Mouse (Mus musculus) heart, embryonic 12.5 days (tissue): ENCODE data around the gene Vgf. TPM values are rescaled to one million over a fixed set of nuclear protein-coding genes. Genes with fewer than 3 reads are reported as not detected.

Experiments
- ATAC-seq: fragments of 200-750 bp; cut with Nextera tagmentation; 2 replicates; pipeline ENCODE4 v1.8.0; 2017; ENCODE audit warnings: moderate TSS enrichment, moderate library complexity; ENCODE audit not compliant: insufficient number of reproducible peaks, low FRiP score
- H3K27ac ChIP-seq: fragments of 300-500 bp; sonication (generic); 2 replicates; pipeline ENCODE4 v1.5.1; 2016; ENCODE audit warnings: mild to moderate bottlenecking, moderate library complexity; ENCODE audit not compliant: poor library complexity, severe bottlenecking
- H3K27me3 ChIP-seq: fragments of 300-500 bp; sonication (generic); replicated peaks from 2 replicates; pipeline ENCODE4 v1.6.1; 2016; ENCODE audit warnings: mild to moderate bottlenecking, moderate library complexity
- H3K36me3 ChIP-seq: fragments of 300-500 bp; sonication (generic); 2 replicates; pipeline ENCODE4 v1.6.1; 2016; ENCODE audit warnings: mild to moderate bottlenecking, moderate library complexity
- H3K4me1 ChIP-seq: fragments of 300-500 bp; sonication (generic); replicated peaks from 2 replicates; pipeline ENCODE4 v1.6.1; 2016; ENCODE audit warnings: mild to moderate bottlenecking
- H3K4me2 ChIP-seq: fragments of 300-500 bp; sonication (generic); 2 replicates; pipeline ENCODE4 v1.6.1; 2016; ENCODE audit warnings: mild to moderate bottlenecking, moderate library complexity
- H3K4me3 ChIP-seq: fragments of 300-500 bp; sonication (generic); 2 replicates; pipeline ENCODE4 v1.5.1; 2016; ENCODE audit warnings: mild to moderate bottlenecking
- H3K9ac ChIP-seq: fragments of 300-500 bp; sonication (generic); 2 replicates; pipeline ENCODE4 v1.6.1; 2016; ENCODE audit warnings: mild to moderate bottlenecking, moderate library complexity
- H3K9me3 ChIP-seq: fragments of 300-500 bp; sonication (generic); replicated peaks from 2 replicates; pipeline ENCODE4 v1.6.1; 2016; ENCODE audit warnings: mild to moderate bottlenecking, moderate library complexity
- WGBS: fragments of 180-500 bp; shearing (Covaris S2); methylation state at CpG from one replicate; pipeline ENCODE4 v1.1.7; 2016; 5-methylcytosine and 5-hydroxymethylcytosine counted together
- polyA plus RNA-seq: library from polyadenylated mRNA; unstranded; fragments of >200 nt; fragmentation: Nextera tagmentation; extraction: Ambion mirVana; gene quantifications from 2 replicates; pipeline ENCODE4 v1.2.1, GENCODE M21; 2016

The Vgf gene
- polyA plus RNA-seq, 1 experiment from 2014 or later = not detected

DNA sequence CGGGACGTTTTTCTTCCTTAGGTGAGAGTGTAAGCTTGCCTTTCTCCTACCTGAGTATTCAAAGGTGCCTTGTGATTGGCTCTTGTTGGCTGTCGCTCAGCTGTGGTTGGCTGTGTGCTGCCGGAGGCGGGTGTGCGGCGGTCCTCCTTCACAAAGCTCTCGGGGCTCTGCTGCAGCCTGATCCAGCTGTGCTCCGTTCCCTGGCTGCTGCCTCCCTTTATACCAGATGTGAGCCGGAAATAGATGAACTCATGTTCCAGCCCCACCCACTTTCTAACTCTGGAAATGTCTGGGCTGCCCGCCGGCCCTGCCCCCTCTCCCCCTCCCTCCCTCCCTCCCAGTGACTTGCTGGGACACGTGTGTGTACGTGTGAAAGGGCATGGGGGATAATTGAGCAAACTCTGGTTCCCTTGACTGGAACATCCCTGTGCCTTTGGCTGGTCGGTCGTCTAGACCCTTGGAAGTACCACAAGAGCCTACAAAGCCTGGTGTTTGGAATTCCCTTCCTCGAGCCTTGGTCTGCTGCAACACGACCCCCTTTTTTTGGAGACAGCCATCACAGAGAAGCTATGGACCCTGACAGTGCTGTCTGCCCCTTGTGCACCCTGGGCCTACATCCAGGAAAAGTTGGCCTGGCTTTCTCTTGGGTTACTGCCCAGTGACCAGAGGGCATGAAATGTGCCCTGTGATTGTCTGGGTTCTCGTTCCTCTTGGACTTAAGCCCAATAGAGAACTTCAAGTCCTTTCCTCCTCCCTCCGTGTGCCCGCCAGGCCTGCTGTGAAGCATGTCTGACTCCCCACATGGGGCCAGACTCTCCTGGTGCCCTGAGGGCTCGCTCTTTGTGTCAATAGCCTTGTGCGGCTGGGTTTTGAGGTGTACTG is 46.1 kb downstream of the Vgf start, which contains the start of gene Serpine1:
TSS of gene Serpine1 (minus strand) at position 190 of the 882 bp plus-strand sequence.
- Histone ChIP-seq H3K4me2 (peak within 1 kb of the TSS; percentile 68), H3K9ac (peak within 1 kb of the TSS; percentile 10; the same call in 1 of the 2 replicates), H3K4me1 (peaks cover 47% of the 10 kb centered on the region)

DNA sequence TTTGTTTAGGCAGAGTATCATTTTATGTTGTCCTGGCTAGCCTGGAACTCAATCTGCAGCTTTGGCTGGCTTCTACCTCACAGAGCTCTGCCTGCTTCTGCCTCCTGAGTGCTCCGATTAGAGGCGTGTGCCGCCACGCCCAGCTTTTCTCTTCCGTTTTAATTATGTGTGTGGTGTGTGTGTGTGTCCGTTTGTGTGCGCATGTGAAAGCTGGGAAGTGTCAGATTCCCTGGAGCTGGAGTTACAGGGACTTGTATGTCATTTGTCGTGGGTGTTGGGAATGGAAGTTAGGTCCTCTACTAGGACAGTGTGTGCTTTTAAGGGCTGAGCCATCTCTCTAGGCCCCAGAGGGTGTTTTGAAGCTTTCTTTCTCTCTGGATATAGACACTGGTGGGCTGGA is 46.9 kb downstream of the Vgf start:
- no peak overlapping the region for H3K4me3 ChIP-seq
- ATAC-seq = no peak
- H3K9ac ChIP-seq = no peak overlapping the region
- H3K27me3 ChIP-seq = no peaks in the 10 kb centered on the region
- peaks cover 8% of the 10 kb centered on the region; the same call in 1 of the 2 replicates for H3K36me3 ChIP-seq
- no peaks in the 10 kb centered on the region for H3K9me3 ChIP-seq
- no peak overlapping the region for H3K4me2 ChIP-seq
- peaks cover 54% of the 10 kb centered on the region for H3K4me1 ChIP-seq
- 89% methylated on average over 8 of the region's 8 CpGs for WGBS
- no peak overlapping the region for H3K27ac ChIP-seq

More for the DNA sequence above, 46.1 kb downstream of the Vgf start, which contains the start of gene Serpine1:
- H3K27me3 ChIP-seq = no peaks in the 10 kb centered on the region
- H3K36me3 ChIP-seq = peaks cover 13% of the 10 kb centered on the region; the same call in 1 of the 2 replicates
- H3K4me3 ChIP-seq = peak within 1 kb of the TSS; percentile 37
- WGBS = 22% methylated on average over 23 of the region's 23 CpGs
- H3K9me3 ChIP-seq = no peaks in the 10 kb centered on the region
- peak; percentile 78 for ATAC-seq
- H3K27ac ChIP-seq = peak within 1 kb of the TSS; percentile 75

DNA sequence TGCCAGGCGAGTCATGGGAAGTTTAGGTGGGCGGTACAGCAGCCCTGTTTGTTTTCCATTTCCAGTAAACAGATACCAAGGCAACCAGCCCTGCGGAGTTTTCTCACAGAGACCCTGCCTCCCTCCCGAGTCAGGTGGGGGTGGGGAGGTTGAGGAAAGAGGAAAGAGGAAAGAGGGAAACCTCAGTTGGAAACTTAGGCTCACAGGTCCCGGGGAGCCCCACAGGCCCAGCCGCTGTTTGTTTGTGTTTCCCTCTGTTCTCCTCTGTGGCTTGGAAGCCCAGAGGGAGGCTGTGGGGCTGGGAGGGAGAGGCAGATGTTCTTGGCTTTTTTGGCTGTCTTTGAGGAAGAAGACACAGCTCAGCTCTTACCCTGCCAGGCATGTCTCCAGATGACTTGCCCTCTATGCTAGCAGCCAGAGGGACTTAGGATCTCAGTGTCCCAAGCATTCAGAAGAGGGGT is 48.0 kb downstream of the Vgf start:
- Histone ChIP-seq H3K27me3 (no peaks in the 10 kb centered on the region), H3K9ac (no peak overlapping the region), H3K27ac (no peak overlapping the region), H3K4me3 (no peak overlapping the region), H3K4me2 (no peak overlapping the region), H3K36me3 (peaks cover 3% of the 10 kb centered on the region; the same call in 1 of the 2 replicates), H3K9me3 (no peaks in the 10 kb centered on the region), H3K4me1 (peaks cover 65% of the 10 kb centered on the region)
- WGBS = 34% methylated on average over 6 of the region's 6 CpGs
- no peak for ATAC-seq

GRCm38 (mm10) chr5:137075726-137076125 is 49.5 kb downstream of the Vgf start:
- no peaks in the 10 kb centered on the region for H3K9me3 ChIP-seq
- H3K4me2 ChIP-seq = peak overlapping the region; percentile 3; the same call in 1 of the 2 replicates
- WGBS = 35% methylated on average over 6 of the region's 6 CpGs
- peak overlapping the region; percentile 17; the same call in 1 of the 2 replicates for H3K9ac ChIP-seq
- no peak for ATAC-seq
- H3K36me3 ChIP-seq = no peaks in the 10 kb centered on the region
- no peak overlapping the region for H3K4me3 ChIP-seq
- peak overlapping the region; percentile 94 for H3K27ac ChIP-seq
- H3K27me3 ChIP-seq = no peaks in the 10 kb centered on the region
- H3K4me1 ChIP-seq = peaks cover 73% of the 10 kb centered on the region

DNA sequence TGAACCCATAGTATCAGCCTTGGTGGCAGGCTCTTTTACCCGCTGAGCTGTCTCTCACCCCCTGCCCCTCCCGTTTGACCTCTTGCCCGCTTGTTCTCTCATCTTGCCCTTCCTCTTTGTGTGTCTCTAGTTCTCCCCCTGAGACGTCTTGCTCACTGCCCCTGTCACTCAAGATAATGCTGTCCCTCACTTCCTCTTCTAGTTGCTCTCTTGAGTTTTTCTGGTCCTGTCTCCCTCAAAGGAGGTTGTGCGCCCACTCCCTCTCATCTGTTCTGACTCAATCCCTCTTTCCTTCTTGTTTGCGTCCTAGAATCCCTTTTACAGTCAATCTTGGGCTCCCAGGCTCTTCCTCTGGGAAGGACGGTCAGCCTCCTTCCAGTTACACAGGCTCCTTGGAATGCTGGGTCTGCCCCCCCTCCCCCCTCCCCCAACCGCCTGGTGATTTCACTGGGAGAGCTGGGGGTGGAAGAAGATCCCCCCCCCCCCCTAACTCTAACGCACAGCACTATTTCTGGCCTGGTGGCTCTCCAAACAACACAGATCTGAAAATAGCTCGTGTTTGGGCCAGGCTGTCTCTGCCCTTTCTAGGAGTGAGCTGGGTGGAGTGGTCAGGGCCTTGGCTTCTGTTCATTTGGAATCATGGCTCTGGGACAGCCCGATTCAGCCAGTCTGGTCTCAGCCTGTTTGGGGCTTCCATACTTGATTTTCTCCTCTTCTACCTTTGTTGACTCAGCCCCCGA is 50.2 kb downstream of the Vgf start:
- Histone ChIP-seq H3K4me1 (peaks cover 73% of the 10 kb centered on the region), H3K9ac (peak overlapping the region; percentile 17), H3K27me3 (no peaks in the 10 kb centered on the region), H3K36me3 (no peaks in the 10 kb centered on the region), H3K4me2 (peak overlapping the region; percentile 3), H3K4me3 (no peak overlapping the region), H3K27ac (peak overlapping the region; percentile 94), H3K9me3 (no peaks in the 10 kb centered on the region)
- 14% methylated on average over 12 of the region's 12 CpGs for WGBS
- ATAC-seq = peak; percentile 52; the same call in 1 of the 2 replicates

- H3K4me3 ChIP-seq = no peak overlapping the region
- H3K9ac ChIP-seq = no peak overlapping the region
- no peak overlapping the region for H3K4me2 ChIP-seq
- no peaks in the 10 kb centered on the region for H3K36me3 ChIP-seq
- H3K27me3 ChIP-seq = no peaks in the 10 kb centered on the region
- H3K4me1 ChIP-seq = peaks cover 67% of the 10 kb centered on the region
- peak overlapping the region; percentile 94 for H3K27ac ChIP-seq
- no peak for ATAC-seq
- no peaks in the 10 kb centered on the region for H3K9me3 ChIP-seq
- 75% methylated on average over 7 of the region's 7 CpGs for WGBS
Observed at GRCm38 (mm10) chr5:137077187-137077586, 51.0 kb downstream of the Vgf start.

- Histone ChIP-seq H3K9me3 (no peaks in the 10 kb centered on the region), H3K4me2 (no peak overlapping the region), H3K27me3 (no peaks in the 10 kb centered on the region), H3K36me3 (no peaks in the 10 kb centered on the region), H3K4me3 (no peak overlapping the region), H3K27ac (peak overlapping the region; percentile 81), H3K4me1 (peaks cover 60% of the 10 kb centered on the region), H3K9ac (no peak overlapping the region)
- no peak for ATAC-seq
- whole genome bisulfite sequencing = 86% methylated on average over 14 of the region's 14 CpGs
Observed at GRCm38 (mm10) chr5:137078041-137078440, 51.8 kb downstream of the Vgf start.

DNA sequence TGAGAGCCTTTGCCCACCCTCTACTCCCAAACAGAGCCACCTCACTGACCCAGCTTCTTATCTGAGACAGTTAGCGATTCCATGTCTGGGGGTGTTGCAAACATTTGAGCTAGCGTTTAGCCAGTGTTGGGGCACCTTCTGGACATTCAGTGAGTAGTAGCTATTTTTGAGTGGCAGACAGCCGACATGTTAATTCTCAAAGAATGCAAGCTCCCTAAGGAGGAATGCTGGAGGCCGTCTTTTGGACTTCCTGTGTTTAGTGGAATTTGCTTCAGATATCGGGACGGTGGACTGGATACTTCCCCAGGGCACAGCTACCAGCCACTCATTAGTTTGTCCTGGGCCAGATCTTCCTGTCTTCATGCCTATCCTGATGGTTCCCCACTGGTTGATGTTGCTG is 52.4 kb downstream of the Vgf start:
- H3K36me3 ChIP-seq = no peaks in the 10 kb centered on the region
- no peak overlapping the region for H3K4me3 ChIP-seq
- H3K9ac ChIP-seq = no peak overlapping the region
- peaks cover 60% of the 10 kb centered on the region for H3K4me1 ChIP-seq
- peak overlapping the region; percentile 81 for H3K27ac ChIP-seq
- ATAC-seq = no peak
- 11% methylated on average over 6 of the region's 6 CpGs for WGBS
- no peak overlapping the region for H3K4me2 ChIP-seq
- H3K27me3 ChIP-seq = no peaks in the 10 kb centered on the region
- H3K9me3 ChIP-seq = no peaks in the 10 kb centered on the region

DNA sequence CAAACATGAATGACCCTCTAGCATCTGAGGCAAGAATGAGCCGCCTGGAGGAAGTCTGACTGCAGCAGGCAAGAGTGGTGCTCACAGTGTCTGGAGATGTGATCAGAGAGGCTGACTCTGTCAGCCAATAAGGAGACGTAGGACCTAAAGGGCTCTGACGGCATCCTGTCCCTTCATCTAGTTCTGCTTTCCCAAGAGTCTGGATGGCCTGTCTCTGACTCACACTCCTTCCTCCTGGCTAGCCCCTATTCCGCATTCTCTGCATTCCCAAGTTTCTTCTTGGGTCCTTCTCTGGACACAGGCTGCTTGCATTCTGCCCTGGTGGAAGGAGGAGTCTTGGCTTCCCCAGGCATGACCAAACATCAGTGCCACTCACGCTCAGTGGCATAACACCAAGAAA is 53.7 kb downstream of the Vgf start:
- Histone ChIP-seq H3K9ac (no peak overlapping the region), H3K27me3 (no peaks in the 10 kb centered on the region), H3K27ac (peak overlapping the region; percentile 81), H3K4me3 (no peak overlapping the region), H3K4me2 (no peak overlapping the region), H3K4me1 (peaks cover 51% of the 10 kb centered on the region), H3K36me3 (no peaks in the 10 kb centered on the region), H3K9me3 (no peaks in the 10 kb centered on the region)
- peak; percentile 37; the same call in 1 of the 2 replicates for ATAC-seq
- 23% methylated on average over 5 of the region's 5 CpGs for WGBS
